Mouse (Mus musculus) heart, adult 11 months (tissue): ENCODE data around the gene Ros1.

Experiments
- DNase-seq: peaks from one replicate; pipeline ENCODE4 v3.0.0; 2022

Gene Ros1

DNA sequence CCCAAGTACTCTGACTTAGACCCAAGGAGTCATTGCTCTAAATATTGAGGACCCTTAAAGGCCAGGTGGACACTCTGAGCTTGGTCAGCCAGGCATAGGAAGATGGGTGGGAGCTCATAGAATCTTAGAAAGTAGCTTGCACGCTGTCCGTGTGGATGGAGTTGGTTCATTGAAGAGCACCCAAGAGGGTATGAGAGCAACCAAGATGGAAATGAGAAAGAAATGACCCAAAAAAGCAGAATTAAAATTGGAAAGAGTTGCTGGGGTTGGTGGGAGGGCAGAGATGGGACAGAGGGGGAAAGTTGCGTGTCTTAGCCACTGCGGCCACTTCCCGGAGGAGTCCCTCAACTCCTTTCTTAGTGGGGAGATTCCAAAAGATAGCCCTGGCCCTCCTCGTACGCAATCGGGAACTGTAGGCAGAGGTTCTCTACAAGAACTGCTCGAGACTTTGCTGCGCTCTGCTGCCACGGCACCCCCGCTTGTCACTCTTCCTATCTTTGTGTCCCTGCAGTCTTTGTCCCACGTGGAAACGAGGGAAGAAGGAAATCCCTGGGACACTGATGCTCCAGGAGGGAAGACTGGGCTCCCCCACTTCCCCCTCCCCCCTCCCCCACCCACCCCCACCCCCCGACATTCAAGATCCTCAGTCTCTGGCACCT is 173.2 kb downstream of the Ros1 start:
- DNase-seq: no peak

DNA sequence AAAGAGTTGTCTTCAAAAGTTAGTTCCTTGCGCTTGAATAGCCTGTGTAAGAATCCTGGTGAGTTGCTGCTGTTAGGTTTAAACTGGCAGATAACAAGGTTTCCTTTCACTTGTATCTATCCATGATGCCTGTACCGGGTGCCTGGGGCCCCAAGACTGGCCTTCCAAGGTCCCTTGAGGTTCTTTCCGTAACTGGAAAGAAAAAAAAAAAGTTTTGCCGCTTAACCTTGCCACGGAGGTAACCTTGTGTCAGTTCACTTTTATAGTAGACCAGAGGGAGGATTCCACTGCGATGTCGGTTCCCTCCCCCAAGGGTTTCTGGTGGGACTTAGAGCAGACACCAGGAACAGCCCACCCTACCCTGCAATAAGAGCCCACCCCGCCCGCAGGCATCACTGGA is 173.8 kb downstream of the Ros1 start:
- no peak for DNase-seq

DNA sequence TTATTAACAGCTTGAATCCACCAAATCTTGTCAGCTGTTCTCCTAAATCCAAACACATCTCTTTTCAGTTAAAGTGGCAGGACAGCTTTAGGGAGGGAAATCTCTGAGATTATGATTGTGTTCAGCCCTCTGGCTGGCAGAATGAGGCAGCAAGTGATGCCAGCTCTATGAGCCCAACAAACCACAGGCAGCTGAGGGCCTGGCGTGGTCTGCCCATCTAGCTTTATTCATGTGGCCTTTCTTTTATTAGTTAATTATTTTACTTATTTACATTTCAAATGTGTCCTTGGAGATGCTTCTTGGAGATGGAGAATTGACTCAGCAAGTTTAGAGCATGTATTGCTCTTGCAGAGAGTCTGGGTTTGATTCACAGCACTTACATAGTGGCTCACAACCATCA is 176.6 kb downstream of the Ros1 start:
- no peak for DNase-seq
